Mouse (Mus musculus) adrenal gland, postnatal 14 days (tissue): ENCODE measurements around the gene Fermt3. TPM values are rescaled to one million over a fixed set of nuclear protein-coding genes. Genes with fewer than 3 reads are reported as not detected.
A peak's percentile ranks its signal among the peaks of the same experiment; 100 is the strongest.
"Not testable (repeated sequence)": the region's sequence is repeated elsewhere in the genome, so short reads cannot be mapped to it uniquely, and the experiment has no call there.

Source experiments
- DNase-seq: peaks from one replicate; pipeline ENCODE4 v3.0.0; 2021; ENCODE audit warnings: mixed read lengths
- long read RNA-seq, 2 experiments: library from polyadenylated mRNA; stranded (forward); transcript quantifications; one replicate each; pipeline ENCODE4 v2.0.0; 2021
- total RNA-seq: library from RNA; stranded (reverse); gene quantifications from 2 replicates; pipeline ENCODE4 v1.2.3, GENCODE M21; 2021

Fermt3 gene
- 6.4 and 14.2 TPM in 2 replicates for total RNA-seq
- long read RNA-seq, experiment 1, transcript Fermt3-201 (15 exons, 2,587 nt): major isoform, 10 of 31 reads
- long read RNA-seq, experiment 1, partial matches to known transcripts: 13 of 31 reads
- long read RNA-seq, experiment 1, other reads (novel, unspliced or antisense): 8 of 31 reads
- long read RNA-seq, experiment 2, partial matches to known transcripts: 3 of 20 reads
- long read RNA-seq, experiment 2, other reads (novel, unspliced or antisense): 12 of 20 reads

DNA sequence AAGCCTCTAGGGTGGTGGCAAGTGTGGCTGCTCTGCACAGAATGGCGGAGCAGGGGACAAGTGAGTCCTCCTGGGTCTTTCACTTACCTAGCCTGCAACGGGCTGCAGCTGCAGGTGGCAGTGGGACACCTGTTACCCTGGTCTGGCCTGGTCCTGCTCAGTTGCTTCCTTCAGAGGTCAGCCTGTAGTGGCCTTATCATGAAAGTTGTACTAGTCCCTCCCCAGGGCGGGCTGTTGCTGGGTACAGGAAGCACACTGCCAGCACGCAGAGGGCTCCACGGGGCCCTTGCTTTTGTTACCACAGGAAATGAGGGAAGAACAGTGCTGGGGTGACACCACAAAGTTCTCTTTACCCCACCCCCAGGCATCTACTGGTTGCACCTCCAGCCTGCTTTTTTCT is at the start of gene Fermt3:
Gene Fermt3 (minus strand): TSS at position 279 of the 400 bp plus-strand sequence.
- DNase-seq: peak; percentile 52

DNA sequence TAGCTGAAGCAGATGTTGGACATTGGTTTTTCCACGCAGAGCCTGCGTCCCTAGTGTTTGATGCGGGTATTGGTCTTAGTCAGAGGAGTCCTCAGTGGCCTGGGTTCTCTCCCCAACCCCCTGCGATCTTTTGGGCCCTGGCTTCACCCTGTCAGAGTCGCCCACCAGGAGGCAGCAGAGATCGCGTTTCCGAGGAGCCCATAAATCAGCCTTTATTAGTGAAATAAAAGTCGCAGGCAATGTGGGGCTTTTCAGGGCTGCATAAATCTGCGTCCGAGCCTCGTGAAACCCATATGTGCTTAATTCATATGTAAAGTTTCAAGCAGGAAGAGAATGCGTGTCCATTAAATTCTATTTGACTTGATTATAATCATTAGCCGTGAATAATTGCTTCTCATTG is 48.9 kb upstream of the Fermt3 start:
- DNase-seq: peak; percentile 89

DNA sequence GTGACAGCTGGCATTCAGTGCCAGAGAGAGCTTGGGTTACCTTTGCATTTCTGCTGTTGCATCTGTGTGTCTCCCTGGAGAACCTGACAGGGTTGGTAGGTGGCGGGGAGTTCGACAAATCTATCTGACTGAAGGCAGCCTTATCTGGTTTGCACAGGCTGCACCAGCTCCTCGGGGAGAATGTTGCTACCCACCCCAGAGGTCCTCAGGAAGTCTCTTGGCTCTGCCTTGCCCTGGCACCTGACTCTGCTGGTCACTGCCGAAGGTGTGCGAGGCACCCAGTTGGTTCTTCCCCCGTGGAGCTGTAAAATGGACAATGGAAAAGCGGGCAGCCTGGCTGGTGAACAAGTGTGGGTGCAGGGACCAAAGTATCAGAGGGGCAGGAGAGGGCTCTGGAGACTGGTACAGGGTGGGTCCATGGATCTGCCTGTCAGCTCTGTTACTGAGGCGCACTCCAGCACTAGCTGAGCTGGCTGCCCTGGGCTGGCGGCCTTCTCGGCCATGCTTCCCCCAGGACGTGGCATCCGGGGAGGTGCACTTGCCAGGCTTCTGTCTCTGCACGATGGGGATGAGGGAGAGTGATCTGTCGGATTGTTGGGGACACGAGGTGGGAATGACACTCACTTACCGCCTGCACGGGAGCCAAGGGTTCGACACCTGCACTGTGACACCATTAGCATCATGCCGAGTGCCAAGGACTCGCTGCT is 48.2 kb upstream of the Fermt3 start:
- no peak for DNase-seq

- DNase-seq: no peak
Measured at GRCm38 (mm10) chr19:7066828-7067342, 47.6 kb upstream of the Fermt3 start.

- peak; percentile 65 for DNase-seq
Measured at GRCm38 (mm10) chr19:7066034-7066827, 47.0 kb upstream of the Fermt3 start.

GRCm38 (mm10) chr19:7064571-7064970 is 45.3 kb upstream of the Fermt3 start:
- DNase-seq: peak; percentile 93

DNA sequence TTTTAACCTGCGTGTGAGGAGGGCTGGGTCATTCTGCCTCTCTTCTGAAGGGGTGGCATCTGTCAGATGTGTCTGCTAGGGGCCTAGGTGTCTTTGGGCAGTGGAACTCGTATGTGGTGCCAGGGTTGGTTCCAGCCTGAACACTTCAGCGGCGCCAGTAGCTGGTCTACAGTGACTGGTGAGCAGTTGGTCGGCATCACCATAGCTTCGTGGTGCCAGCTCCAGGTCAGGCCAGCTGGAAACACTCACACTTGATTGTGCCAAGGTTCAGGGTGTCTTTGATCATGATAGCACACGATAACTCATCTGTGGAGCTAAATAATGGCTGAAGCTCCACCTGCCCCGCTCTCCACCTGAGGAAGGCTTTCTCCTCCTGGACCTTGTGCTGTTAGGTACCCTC is 43.6 kb upstream of the Fermt3 start:
- DNase-seq: peak; percentile 41

- DNase-seq: no peak
Measured at GRCm38 (mm10) chr19:7062110-7062509, 42.8 kb upstream of the Fermt3 start.

DNA sequence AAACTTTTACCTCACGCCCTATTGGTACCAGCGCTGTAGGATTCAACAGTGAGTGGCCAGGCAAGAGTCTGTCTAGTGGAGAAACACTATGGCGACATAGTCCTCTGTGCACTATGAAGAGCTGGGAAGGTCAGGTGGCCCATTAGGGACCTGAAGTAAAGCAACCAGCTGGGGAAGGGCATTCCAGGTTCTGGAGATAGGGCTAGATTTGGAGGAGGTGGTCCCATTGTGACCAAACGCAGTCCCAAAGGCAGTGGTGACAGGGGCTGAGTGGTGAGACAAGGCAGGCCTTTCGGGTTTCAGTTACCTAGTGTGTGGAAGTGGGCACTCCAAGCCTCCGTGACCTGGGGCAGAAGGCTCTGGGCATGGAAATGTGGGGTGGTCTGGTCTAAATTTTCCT is 39.3 kb upstream of the Fermt3 start:
- no peak for DNase-seq

- peak; percentile 93 for DNase-seq
Measured at GRCm38 (mm10) chr19:7057722-7058207, 38.5 kb upstream of the Fermt3 start.

DNA sequence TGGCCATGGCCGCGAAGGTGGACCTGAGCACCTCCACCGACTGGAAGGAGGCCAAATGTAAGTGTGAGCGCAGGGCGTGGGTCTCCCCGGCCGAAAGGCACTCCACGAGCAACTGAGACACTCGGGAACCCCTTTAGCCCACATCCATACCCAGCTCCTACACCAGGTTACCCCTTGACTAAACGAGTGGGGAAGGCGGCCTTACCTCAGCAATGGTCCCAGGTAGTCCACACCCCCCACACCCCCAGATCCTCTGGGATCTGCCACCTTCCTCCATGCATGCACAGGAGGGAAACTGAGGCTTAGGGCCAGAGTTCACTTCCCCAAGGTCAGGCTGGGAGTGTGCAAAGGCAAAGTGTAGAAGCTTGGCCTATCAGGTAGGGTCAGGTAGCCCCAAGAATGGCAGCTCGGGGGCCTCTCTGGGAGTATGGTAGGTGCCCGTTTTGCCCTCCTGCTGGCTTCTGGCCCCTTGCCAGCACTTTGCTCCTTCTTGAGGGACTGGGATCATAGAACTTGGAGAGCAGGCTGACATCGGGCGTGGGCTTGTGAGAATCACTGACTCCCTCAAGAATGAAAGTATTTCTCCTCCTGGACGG is 38.0 kb upstream of the Fermt3 start:
- DNase-seq: peak; percentile 84

- DNase-seq: peak; percentile 84
Measured at GRCm38 (mm10) chr19:7056248-7057087, 37.2 kb upstream of the Fermt3 start, which contains the start of gene Macrod1. Gene Macrod1, plus strand, starts transcription at chr19:7056810.

GRCm38 (mm10) chr19:7055173-7055572 is 35.9 kb upstream of the Fermt3 start:
- DNase-seq: peak; percentile 51

GRCm38 (mm10) chr19:7054772-7055171 is 35.5 kb upstream of the Fermt3 start:
- peak; percentile 50 for DNase-seq

DNA sequence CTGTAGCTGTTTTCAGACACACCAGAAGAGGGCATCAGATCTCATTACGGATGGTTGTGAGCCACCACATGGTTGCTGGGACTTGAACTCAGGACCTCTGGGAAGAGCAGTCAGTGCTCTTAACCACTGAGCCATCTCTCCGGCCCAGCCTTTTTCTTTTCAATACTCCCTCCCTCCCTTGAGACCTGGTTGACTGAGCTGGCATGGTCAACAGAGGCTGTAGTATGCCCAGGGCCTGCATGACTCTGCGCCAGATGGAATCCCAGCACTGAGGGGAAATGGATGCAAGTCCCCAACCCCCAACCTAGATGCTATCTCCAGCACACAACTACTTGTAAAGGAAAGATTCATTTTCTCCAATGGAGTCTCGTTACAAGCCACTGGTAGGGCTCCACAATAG is 34.1 kb upstream of the Fermt3 start:
- DNase-seq: not testable (repeated sequence)

GRCm38 (mm10) chr19:7044706-7045105 is 25.4 kb upstream of the Fermt3 start:
- no peak for DNase-seq

- DNase-seq: no peak
Measured at GRCm38 (mm10) chr19:7044279-7044678, 25.0 kb upstream of the Fermt3 start.

- no peak for DNase-seq
Measured at GRCm38 (mm10) chr19:7041171-7041570, 21.9 kb upstream of the Fermt3 start.

DNA sequence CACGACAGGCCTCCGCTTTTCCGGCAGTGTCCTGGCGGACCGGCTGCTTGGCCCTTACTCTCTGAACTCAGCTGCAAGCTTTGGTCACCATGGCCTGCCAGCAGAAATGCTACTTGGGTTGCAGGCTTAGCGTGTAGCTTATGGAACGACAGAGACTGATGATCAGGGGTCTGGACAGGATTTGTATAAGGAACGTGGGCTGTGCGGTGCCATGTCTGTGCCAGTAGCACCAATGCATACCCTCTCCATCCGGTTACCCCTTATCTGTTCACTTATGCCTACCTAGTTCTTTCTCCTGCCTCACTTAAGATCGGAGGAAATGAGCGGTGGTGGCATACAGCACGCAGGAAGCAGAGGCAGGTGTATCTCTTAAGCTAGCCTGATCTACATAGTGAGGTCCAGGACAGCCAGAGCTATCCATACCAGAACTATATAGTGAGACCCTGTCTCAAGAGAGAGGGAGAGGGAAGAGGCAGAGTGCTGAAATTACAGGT is 21.4 kb upstream of the Fermt3 start:
- no peak for DNase-seq

GRCm38 (mm10) chr19:7039841-7040636 is 20.8 kb upstream of the Fermt3 start, which contains the start of gene Stip1:
Gene Stip1, minus strand, starts transcription at chr19:7039967.
- peak; percentile 99 for DNase-seq
